Mouse (Mus musculus): Measurements from ENCODE around the gene Nanp. TPM values are rescaled to one million over a fixed set of nuclear protein-coding genes. Genes with fewer than 3 reads are reported as not detected.

Nanp gene
- polyA plus RNA-seq, 1 experiment from 2014 or later = 38.0 TPM

DNA sequence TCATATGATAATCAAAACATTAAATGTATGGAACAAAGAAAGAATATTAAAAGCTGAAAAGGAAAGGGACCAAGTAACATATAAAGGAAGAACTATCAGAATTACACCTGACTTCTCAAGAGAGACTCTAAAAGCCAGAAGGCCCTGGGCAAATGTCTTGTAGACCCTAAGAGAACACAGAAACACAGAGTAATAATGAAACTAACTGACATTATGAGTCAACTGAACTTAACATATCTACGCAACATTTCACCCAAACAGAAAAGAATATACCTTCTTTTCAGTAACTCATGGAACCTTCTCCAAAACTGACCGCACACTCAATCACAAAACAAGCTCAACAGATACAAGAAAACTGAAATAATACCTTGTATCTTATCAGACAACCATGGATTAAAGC lies 53.8 kb downstream of the Nanp start:
- 96% methylated on average over 2 of the region's 2 CpGs for WGBS
- ATAC-seq (ENCODE audit: low FRiP score, low TSS enrichment) = no peak

DNA sequence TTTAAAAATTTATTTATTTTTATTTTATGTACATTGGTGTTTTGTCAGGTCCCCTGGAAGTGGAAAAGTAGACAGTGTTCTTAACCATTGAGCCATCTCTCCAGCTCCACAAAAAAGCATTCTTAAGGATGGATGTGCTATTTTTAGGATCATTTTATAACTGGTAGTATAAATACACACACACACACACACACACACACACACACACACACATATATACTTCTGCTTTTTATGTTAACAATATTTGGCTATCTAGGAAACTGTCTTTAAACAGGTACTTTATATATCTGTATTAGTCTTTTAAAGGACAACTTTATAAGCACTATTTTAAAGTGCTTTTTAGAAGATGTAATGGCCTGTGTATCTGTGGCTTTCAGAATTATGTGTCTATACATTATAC lies 57.1 kb downstream of the Nanp start:
- Histone ChIP-seq H3K4me3 (replicated peaks; ENCODE audit: low read depth, low read length) (no peak overlapping the region), H3K27me3 (ENCODE audit: control insufficient read depth, insufficient read depth, low read length) (no peaks in the 10 kb centered on the region), H3K9ac (replicated peaks; ENCODE audit: low read length) (no peak overlapping the region), H3K27ac (replicated peaks; ENCODE audit: low read depth, low read length) (no peak overlapping the region), H3K4me2 (ENCODE audit: low read length) (no peak overlapping the region), H3K36me3 (ENCODE audit: control insufficient read depth, insufficient read depth, low read length) (no peaks in the 10 kb centered on the region), H3K9me3 (ENCODE audit: control insufficient read depth, low read length) (no peaks in the 10 kb centered on the region), H3K4me1 (ENCODE audit: control insufficient read depth, insufficient read depth, low read length) (no peaks in the 10 kb centered on the region)
- no peak for DNase-seq
- no peak for ATAC-seq (ENCODE audit: low FRiP score, low TSS enrichment)

More for the DNA sequence above, 53.8 kb downstream of the Nanp start:
- no peak for DNase-seq
- no peak overlapping the region for H3K4me3 ChIP-seq (replicated peaks; ENCODE audit: low read depth, low read length)
- H3K36me3 ChIP-seq (ENCODE audit: control insufficient read depth, insufficient read depth, low read length) = no peaks in the 10 kb centered on the region
- H3K4me2 ChIP-seq (ENCODE audit: low read length) = no peak overlapping the region
- H3K9me3 ChIP-seq (ENCODE audit: control insufficient read depth, low read length) = no peaks in the 10 kb centered on the region
- no peak overlapping the region for H3K9ac ChIP-seq (replicated peaks; ENCODE audit: low read length)
- H3K4me1 ChIP-seq (ENCODE audit: control insufficient read depth, insufficient read depth, low read length) = no peaks in the 10 kb centered on the region
- no peak overlapping the region for H3K27ac ChIP-seq (replicated peaks; ENCODE audit: low read depth, low read length)
- H3K27me3 ChIP-seq (ENCODE audit: control insufficient read depth, insufficient read depth, low read length) = no peaks in the 10 kb centered on the region

DNA sequence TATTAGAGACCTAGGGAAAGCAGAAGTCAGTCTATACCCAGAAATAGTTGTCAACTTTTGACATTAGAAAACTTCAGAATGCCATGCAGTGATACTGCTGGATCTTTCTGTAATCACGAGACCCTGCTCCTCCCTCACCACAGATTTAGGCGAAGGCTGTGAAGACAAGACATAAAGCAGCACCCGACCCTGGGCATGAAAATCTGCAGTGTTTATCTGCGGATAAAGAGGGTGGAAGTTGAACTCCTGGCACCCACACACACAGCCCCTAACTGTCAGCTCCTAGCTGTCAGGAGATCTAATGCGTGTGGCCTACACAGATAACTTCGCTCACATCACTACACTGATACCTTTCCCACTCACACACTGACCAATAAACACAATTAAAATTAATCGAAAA lies 57.7 kb downstream of the Nanp start:
- Histone ChIP-seq H3K4me3 (replicated peaks; ENCODE audit: low read depth, low read length) (no peak overlapping the region), H3K9ac (replicated peaks; ENCODE audit: low read length) (no peak overlapping the region), H3K27ac (replicated peaks; ENCODE audit: low read depth, low read length) (no peak overlapping the region), H3K27me3 (ENCODE audit: control insufficient read depth, insufficient read depth, low read length) (no peaks in the 10 kb centered on the region), H3K36me3 (ENCODE audit: control insufficient read depth, insufficient read depth, low read length) (no peaks in the 10 kb centered on the region), H3K4me2 (ENCODE audit: low read length) (no peak overlapping the region), H3K9me3 (ENCODE audit: control insufficient read depth, low read length) (no peaks in the 10 kb centered on the region), H3K4me1 (ENCODE audit: control insufficient read depth, insufficient read depth, low read length) (no peaks in the 10 kb centered on the region)
- WGBS = 87% methylated on average over 7 of the region's 7 CpGs
- DNase-seq = no peak
- ATAC-seq (ENCODE audit: low FRiP score, low TSS enrichment) = no peak

DNA sequence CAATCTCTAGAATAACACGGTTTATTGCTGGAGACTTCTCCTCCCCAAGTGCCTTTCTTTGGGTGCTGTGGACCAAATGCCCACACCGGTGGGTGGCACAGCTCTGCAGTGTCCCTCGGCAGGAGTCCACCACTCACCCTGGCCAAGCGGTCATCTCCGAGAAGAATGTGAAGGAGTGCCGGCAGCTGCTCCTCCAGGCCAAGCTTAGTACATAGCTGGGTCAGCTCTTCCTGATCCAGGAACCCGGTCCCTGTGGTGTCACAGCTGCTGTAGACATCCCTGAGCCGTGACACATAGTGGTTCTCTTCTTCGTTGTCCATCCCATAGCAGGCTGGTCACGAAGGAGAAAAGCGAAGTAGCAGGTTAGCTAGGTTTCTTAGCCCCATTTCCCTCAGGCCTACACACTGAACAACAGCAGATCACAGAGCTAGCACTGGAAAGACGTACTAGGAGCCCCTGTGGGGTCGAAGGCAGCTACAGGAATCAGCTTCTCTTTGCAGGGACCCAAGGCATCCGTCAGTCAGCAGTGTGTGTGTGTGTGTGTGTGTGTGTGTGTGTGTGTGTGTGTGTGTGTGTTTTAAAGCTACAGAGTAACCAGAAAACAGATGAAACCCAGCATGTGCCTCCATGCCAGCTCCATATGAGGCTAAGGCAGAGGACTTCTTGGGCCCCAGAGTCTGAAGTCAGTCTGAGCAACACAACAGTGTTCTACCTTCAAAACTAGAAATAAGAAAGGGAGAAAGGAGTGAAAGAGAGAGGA lies 59.2 kb downstream of the Nanp start:
- ATAC-seq (ENCODE audit: low FRiP score, low TSS enrichment) = no peak
- H3K4me1 ChIP-seq (ENCODE audit: control insufficient read depth, insufficient read depth, low read length) = no peaks in the 10 kb centered on the region
- no peak overlapping the region for H3K9ac ChIP-seq (replicated peaks; ENCODE audit: low read length)
- peaks cover 9% of the 10 kb centered on the region; the same call in 1 of the 2 replicates for H3K36me3 ChIP-seq (ENCODE audit: control insufficient read depth, insufficient read depth, low read length)
- no peak overlapping the region for H3K27ac ChIP-seq (replicated peaks; ENCODE audit: low read depth, low read length)
- no peaks in the 10 kb centered on the region for H3K9me3 ChIP-seq (ENCODE audit: control insufficient read depth, low read length)
- H3K27me3 ChIP-seq (ENCODE audit: control insufficient read depth, insufficient read depth, low read length) = no peaks in the 10 kb centered on the region
- 89% methylated on average over 14 of the region's 14 CpGs for WGBS
- no peak overlapping the region for H3K4me2 ChIP-seq (ENCODE audit: low read length)
- H3K4me3 ChIP-seq (replicated peaks; ENCODE audit: low read depth, low read length) = no peak overlapping the region
- DNase-seq = no peak

Other genes starting within 250 kb of the Nanp start
- 102 and 105 TPM in 2 replicates for gene Abhd12, start 134.7 kb downstream of the Nanp start, polyA plus RNA-seq (2014; fragmentation: Nextera tagmentation; extraction: Ambion mirVana)
- 19.2 and 21.3 TPM in 2 replicates for gene Gins1, start 134.0 kb downstream of the Nanp start, polyA plus RNA-seq (2014; fragmentation: Nextera tagmentation; extraction: Ambion mirVana)
- 2.9 and 5.0 TPM in 2 replicates for gene Ninl, start within 50 bp of the Nanp start, polyA plus RNA-seq (2014; fragmentation: Nextera tagmentation; extraction: Ambion mirVana)
- not detected in 2 replicates for gene Gm14151, start 53.0 kb upstream of the Nanp start, polyA plus RNA-seq (2014; fragmentation: Nextera tagmentation; extraction: Ambion mirVana)
- gene Gm14147, start 58.8 kb upstream of the Nanp start, polyA plus RNA-seq (2014; fragmentation: Nextera tagmentation; extraction: Ambion mirVana) = not detected in 2 replicates